In the genomic region with DNA sequence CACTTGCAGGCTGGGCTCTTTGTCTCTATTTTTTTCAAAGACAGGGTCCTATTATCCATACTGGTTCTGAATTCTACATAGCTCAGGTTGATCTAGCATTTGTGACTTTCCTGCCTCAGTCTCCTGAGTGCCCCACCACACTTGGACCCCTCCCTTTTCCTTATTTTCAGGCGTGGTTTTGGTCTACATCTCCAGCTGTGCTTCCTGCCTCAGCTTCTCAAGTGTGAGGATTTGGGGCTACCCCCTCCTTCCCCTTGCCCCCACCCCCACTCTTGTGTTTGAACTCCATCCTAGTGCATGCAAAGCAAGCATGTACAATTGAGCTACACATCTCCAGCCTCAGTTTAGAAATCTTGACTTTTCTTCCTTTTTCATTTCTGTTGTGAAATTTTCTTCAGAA, we compare ENCODE assay signal across 26 mouse cellular contexts. TPM values are rescaled to one million over a fixed set of nuclear protein-coding genes. Genes with fewer than 3 reads are reported as not detected.
DNase-seq lines count a peak whose midpoint lies in the region; ATAC-seq lines count a peak whose summit lies in the region.
"Had no signal": no experiment of that assay in that cellular context is flagged by ENCODE, and none has a peak within 500 bp of the region (broad histone marks: within the 10 kb centered on the region; RNA-seq: fewer than 3 reads in every experiment).

No protein-coding gene starts in this region.

- no peaks in the 10 kb centered on the region for H3K36me3 ChIP-seq in neural tube, embryonic 12.5 days
- H3K36me3 ChIP-seq in neural tube, embryonic 15.5 days: no peaks in the 10 kb centered on the region
- H3K36me3 ChIP-seq: embryonic facial prominence, embryonic 12.5 days; heart, embryonic 15.5 days had no signal

- peak; percentile 90 for DNase-seq in ES-CJ7 (ENCODE audit: low read depth, low spot score)
- peak; percentile 62 for DNase-seq in ZHBTc4 (ENCODE audit: low read depth, low spot score)
- no peak for DNase-seq in lung, postnatal 25 days (ENCODE audit: low spot score)
- DNase-seq in adrenal gland, postnatal 25 days: no peak
- DNase-seq: adrenal gland, adult 2 months; adrenal gland, postnatal 36 days; cerebellum, adult 18-20 months; cerebellum, adult 9-11 months; cerebellum, postnatal 25 days; forebrain, postnatal 0 days; gastrocnemius, adult 2 months; gastrocnemius, postnatal 14 days; heart, adult 11 months; heart, postnatal 10 days; heart, postnatal 4 days had no signal

- H3K4me1 ChIP-seq in neural tube, embryonic 12.5 days: peaks cover 3% of the 10 kb centered on the region
- H3K4me1 ChIP-seq in neural tube, embryonic 15.5 days: peaks cover 14% of the 10 kb centered on the region; the same call in 1 of the 2 replicates
- H3K4me1 ChIP-seq: embryonic facial prominence, embryonic 12.5 days; embryonic facial prominence, embryonic 15.5 days; heart, embryonic 15.5 days had no signal

- 0 out of 2 replicates have a peak, but pooled peaks have one; percentile 29 for ATAC-seq in neural tube, embryonic 12.5 days (ENCODE audit: low FRiP score, low read depth)
- no peak for ATAC-seq in neural tube, embryonic 15.5 days (ENCODE audit: low FRiP score)
- ATAC-seq: CD4-positive, CD25-positive, alpha-beta regulatory T cell, adult 4 months; forebrain, embryonic 14.5 days; forebrain, postnatal 0 days; hindbrain, postnatal 0 days; inflammation-experienced regulatory T-cells, adult 6 months had no signal

- no peaks in the 10 kb centered on the region for H3K27me3 ChIP-seq in neural tube, embryonic 12.5 days (replicated peaks)
- H3K27me3 ChIP-seq in neural tube, embryonic 15.5 days (replicated peaks): no peaks in the 10 kb centered on the region
- H3K27me3 ChIP-seq: embryonic facial prominence, embryonic 12.5 days; embryonic facial prominence, embryonic 15.5 days; heart, embryonic 12.5 days; heart, embryonic 15.5 days had no signal

- no peak overlapping the region for H3K4me2 ChIP-seq in neural tube, embryonic 12.5 days (replicated peaks)
- no peak overlapping the region for H3K4me2 ChIP-seq in neural tube, embryonic 15.5 days
- H3K4me2 ChIP-seq: embryonic facial prominence, embryonic 12.5 days; embryonic facial prominence, embryonic 15.5 days; heart, embryonic 12.5 days; heart, embryonic 15.5 days; hindbrain, embryonic 14.5 days had no signal

- H3K27ac ChIP-seq in neural tube, embryonic 12.5 days: no peak overlapping the region
- H3K27ac ChIP-seq in neural tube, embryonic 15.5 days (replicated peaks): no peak overlapping the region
- H3K27ac ChIP-seq: embryonic facial prominence, embryonic 12.5 days; embryonic facial prominence, embryonic 15.5 days; gastrocnemius, adult 2 months; heart, embryonic 15.5 days; hindbrain, embryonic 14.5 days; hindbrain, postnatal 0 days had no signal

- 35% methylated on average over 1 of the region's 1 CpGs for WGBS in neural tube, embryonic 12.5 days
- 42% methylated on average over 1 of the region's 1 CpGs for WGBS in neural tube, embryonic 15.5 days

- no peak overlapping the region for H3K9ac ChIP-seq in neural tube, embryonic 12.5 days
- H3K9ac ChIP-seq in neural tube, embryonic 15.5 days (replicated peaks): no peak overlapping the region
- H3K9ac ChIP-seq: embryonic facial prominence, embryonic 12.5 days; embryonic facial prominence, embryonic 15.5 days; forebrain, postnatal 0 days; heart, embryonic 12.5 days; heart, embryonic 15.5 days; hindbrain, embryonic 14.5 days had no signal

- no peaks in the 10 kb centered on the region for H3K9me3 ChIP-seq in neural tube, embryonic 12.5 days
- no peaks in the 10 kb centered on the region for H3K9me3 ChIP-seq in neural tube, embryonic 15.5 days (replicated peaks)
- H3K9me3 ChIP-seq: embryonic facial prominence, embryonic 12.5 days; embryonic facial prominence, embryonic 15.5 days; heart, embryonic 12.5 days; heart, embryonic 15.5 days had no signal

- H3K4me3 ChIP-seq in neural tube, embryonic 12.5 days: no peak overlapping the region
- no peak overlapping the region for H3K4me3 ChIP-seq in neural tube, embryonic 15.5 days (replicated peaks)
- H3K4me3 ChIP-seq: embryonic facial prominence, embryonic 12.5 days; embryonic facial prominence, embryonic 15.5 days; gastrocnemius, adult 2 months; heart, embryonic 12.5 days; heart, embryonic 15.5 days had no signal

RNA-seq across cellular contexts. Expression of gene Kdm4c, which starts 16.2 kb away (rescaled TPM):
- 15.2 and 16.7 TPM in 2 replicates for polyA plus RNA-seq in neural tube, embryonic 12.5 days (2016; fragmentation: Nextera tagmentation; extraction: Ambion mirVana)
- polyA plus RNA-seq in neural tube, embryonic 15.5 days (2015; fragmentation: Nextera tagmentation; extraction: Ambion mirVana): 15.8 and 15.9 TPM in 2 replicates
- total RNA-seq in adrenal gland, postnatal 25 days (2021): 21.7 and 23.9 TPM in 2 replicates

Comparison
In these comparisons a context has a peak if more than half of its experiments do, and no peak if none do; other contexts are left out.
1. DNase-seq: peak in ES-CJ7 (single experiment) and ZHBTc4 (single experiment); none in lung, postnatal 25 days (single experiment) and adrenal gland, postnatal 25 days (single experiment).